Mouse (Mus musculus): ENCODE measurements around the gene Slc17a9.

- TF ChIP-seq EP300 (IDR thresholded peaks at IDR 0.05; ENCODE audit: low read depth) (no peak), CTCF (IDR thresholded peaks at IDR 0.05; ENCODE audit: low read depth) (peak; percentile 100)
These were observed 20.3 kb downstream of the Slc17a9 start for GRCm38 (mm10) chr2:180745248-180745927.

Measured in liver, postnatal 0 days (tissue).